Mouse (Mus musculus) testis, adult 2 months (tissue): ENCODE data around the gene Usp12. TPM values are rescaled to one million over a fixed set of nuclear protein-coding genes. Genes with fewer than 3 reads are reported as not detected.

Experiments used
- H3K27ac ChIP-seq: fragments of 200-500 bp; 2 replicates; pipeline ENCODE4 v1.5.1; 2012; ENCODE audit warnings: low read depth, low read length; ENCODE audit not compliant: control insufficient read depth, insufficient read depth
- H3K27me3 ChIP-seq: fragments of 200-500 bp; 2 replicates; pipeline ENCODE4 v1.6.1; 2012; ENCODE audit warnings: mild to moderate bottlenecking, low read length, moderate library complexity; ENCODE audit not compliant: control insufficient read depth, insufficient read depth
- H3K36me3 ChIP-seq: fragments of 200-500 bp; 2 replicates; pipeline ENCODE4 v1.6.1; 2012; ENCODE audit warnings: mild to moderate bottlenecking, low read length; ENCODE audit not compliant: control insufficient read depth, insufficient read depth
- H3K4me1 ChIP-seq: fragments of 200-500 bp; 2 replicates; pipeline ENCODE4 v1.6.1; 2012; ENCODE audit warnings: low read length; ENCODE audit not compliant: control insufficient read depth, insufficient read depth
- H3K4me3 ChIP-seq: fragments of 200-500 bp; 2 replicates; pipeline ENCODE4 v1.5.1; 2012; ENCODE audit warnings: low read depth, mild to moderate bottlenecking, low read length, moderate library complexity, mixed read lengths; ENCODE audit not compliant: control insufficient read depth
- CTCF ChIP-seq: fragments of 200-500 bp; IDR thresholded peaks from 2 replicates; pipeline ENCODE4 v1.5.1; 2012; ENCODE audit warnings: low read depth, mild to moderate bottlenecking, inconsistent platforms, low read length, moderate library complexity; ENCODE audit not compliant: control insufficient read depth, insufficient read depth, insufficient replicate concordance
- POLR2A ChIP-seq: fragments of 200-500 bp; IDR thresholded peaks from 2 replicates; pipeline ENCODE4 v1.6.1; 2012; ENCODE audit warnings: low read depth, mild to moderate bottlenecking, inconsistent platforms, low read length, moderate library complexity; ENCODE audit not compliant: control insufficient read depth
- polyA plus RNA-seq: library from polyadenylated mRNA; depleted of rRNA; stranded (reverse); fragments of >200 nt; gene quantifications from 2 replicates; pipeline ENCODE4 v1.2.3, GENCODE M21; 2012

Gene Usp12
- polyA plus RNA-seq, 1 experiment: 27.7 TPM

DNA sequence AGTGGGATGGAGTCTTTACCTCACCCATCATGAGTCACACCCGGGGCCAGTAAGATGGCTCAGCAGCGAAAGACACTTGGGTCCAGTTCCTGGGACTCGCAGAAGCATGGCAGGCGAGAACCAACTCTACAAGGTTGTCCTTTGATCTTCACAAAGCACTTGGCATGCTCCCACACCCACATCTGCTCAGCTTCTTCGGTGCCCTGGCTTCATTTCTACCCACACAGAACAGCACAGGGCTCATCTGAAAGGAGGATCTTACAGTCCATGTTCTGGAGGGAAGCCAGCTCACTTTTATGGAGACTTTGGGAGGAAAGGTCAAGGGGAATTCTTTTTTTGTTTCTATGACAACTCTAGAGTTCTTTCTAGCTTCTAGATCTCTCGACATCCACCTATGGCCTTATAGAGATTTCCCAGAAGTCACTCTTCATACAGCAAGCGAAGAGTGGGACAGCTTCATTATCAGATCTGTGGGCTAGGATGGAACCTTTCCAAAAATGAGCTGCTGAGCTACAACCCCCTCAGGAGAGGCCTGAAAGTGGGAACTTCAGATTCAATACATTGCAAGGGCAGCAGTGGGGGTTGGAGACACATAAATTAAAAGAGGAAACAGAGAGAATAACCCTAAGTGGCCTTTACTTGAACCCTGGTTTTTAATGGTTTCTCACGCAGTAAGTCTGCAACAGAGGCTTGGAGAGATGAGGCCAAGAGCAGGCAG lies 24.3 kb upstream of the Usp12 start:
- Histone ChIP-seq H3K27me3 (no peaks in the 10 kb centered on the region), H3K27ac (no peak overlapping the region), H3K4me1 (no peaks in the 10 kb centered on the region; the same call in 1 of the 2 replicates), H3K36me3 (no peaks in the 10 kb centered on the region), H3K4me3 (peak overlapping the region; percentile 68)
- TF ChIP-seq POLR2A (no peak), CTCF (no peak)

DNA sequence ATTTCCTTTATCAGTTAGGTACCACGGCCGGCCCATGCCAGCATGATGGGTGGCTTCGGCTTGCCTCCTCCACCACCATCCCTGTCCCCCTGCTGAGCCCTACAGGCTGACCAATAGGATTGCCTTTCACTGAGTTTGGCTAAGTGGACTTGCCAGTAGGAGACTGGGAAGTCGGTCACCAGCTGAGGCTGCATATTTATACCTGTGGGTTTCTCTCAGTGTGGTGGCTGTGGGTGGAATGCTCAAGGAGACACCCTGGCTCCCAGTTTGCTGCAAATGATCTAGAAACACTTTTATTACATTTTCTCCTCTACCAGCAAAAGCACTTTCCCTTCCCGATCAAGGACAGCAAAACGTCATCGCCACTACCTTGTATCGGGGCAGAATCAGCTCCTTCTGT lies 22.8 kb upstream of the Usp12 start:
- no peak overlapping the region for H3K27ac ChIP-seq
- TF ChIP-seq POLR2A (no peak), CTCF (no peak)
- H3K4me1 ChIP-seq: no peaks in the 10 kb centered on the region
- H3K4me3 ChIP-seq: peak overlapping the region; percentile 46
- no peaks in the 10 kb centered on the region for H3K36me3 ChIP-seq
- H3K27me3 ChIP-seq: no peaks in the 10 kb centered on the region

GRCm38 (mm10) chr5:146815394-146815793 lies 20.6 kb upstream of the Usp12 start:
- no peak for TF ChIP-seq CTCF
- TF ChIP-seq POLR2A: no peak
- Histone ChIP-seq H3K27ac (no peak overlapping the region), H3K27me3 (no peaks in the 10 kb centered on the region), H3K4me3 (no peak overlapping the region), H3K36me3 (no peaks in the 10 kb centered on the region), H3K4me1 (no peaks in the 10 kb centered on the region)

GRCm38 (mm10) chr5:146813421-146813820 lies 18.6 kb upstream of the Usp12 start:
- TF ChIP-seq POLR2A: no peak
- TF ChIP-seq CTCF: no peak
- Histone ChIP-seq H3K36me3 (no peaks in the 10 kb centered on the region), H3K27ac (no peak overlapping the region), H3K27me3 (no peaks in the 10 kb centered on the region), H3K4me3 (no peak overlapping the region), H3K4me1 (peaks cover 2% of the 10 kb centered on the region)

DNA sequence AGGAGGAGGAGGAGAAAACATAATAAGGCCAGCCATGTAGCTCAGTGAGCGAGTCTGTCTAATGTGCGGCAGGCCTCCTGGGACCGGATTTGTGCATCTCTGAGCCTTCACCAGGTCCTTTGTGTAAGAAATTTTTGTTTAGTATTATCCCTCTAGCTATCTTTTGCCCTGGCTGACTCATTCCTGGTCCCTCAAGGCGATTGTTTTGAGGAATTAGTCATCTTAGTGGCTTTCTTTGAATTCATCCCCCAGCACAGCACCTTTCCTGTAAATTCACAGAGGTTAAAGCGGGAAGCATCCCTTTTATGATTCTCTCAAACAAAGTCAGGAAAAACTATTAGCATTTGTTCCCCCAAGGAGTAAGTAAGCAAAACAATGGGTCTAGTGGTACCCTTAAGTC lies 18.1 kb upstream of the Usp12 start:
- Histone ChIP-seq H3K4me3 (no peak overlapping the region), H3K27me3 (no peaks in the 10 kb centered on the region), H3K36me3 (no peaks in the 10 kb centered on the region), H3K4me1 (peaks cover 5% of the 10 kb centered on the region), H3K27ac (no peak overlapping the region)
- TF ChIP-seq POLR2A (no peak), CTCF (no peak)

DNA sequence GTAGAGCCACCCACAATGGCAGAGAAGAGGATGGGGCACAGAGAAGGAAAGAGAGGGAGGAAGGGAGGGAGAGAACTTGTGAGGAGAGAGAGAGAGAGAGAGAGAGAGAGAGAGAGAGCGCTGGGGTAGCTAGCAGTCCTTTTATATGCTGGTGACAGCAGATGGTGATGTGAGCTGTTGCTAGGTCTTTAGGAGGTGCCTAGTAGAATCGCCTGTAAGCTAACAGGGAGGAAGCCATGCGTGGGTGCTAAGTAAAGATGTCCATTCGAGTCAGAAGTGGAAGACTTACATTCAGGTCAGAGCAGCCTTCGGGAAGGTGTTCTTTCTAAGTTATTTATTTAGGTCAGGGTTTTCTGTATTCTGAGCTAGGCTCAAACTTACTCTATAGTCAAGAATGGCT lies 15.1 kb upstream of the Usp12 start:
- no peak overlapping the region for H3K4me3 ChIP-seq
- H3K4me1 ChIP-seq: peaks cover 5% of the 10 kb centered on the region
- TF ChIP-seq POLR2A (no peak), CTCF (no peak)
- H3K36me3 ChIP-seq: no peaks in the 10 kb centered on the region
- H3K27ac ChIP-seq: no peak overlapping the region
- H3K27me3 ChIP-seq: no peaks in the 10 kb centered on the region

GRCm38 (mm10) chr5:146806004-146806430 lies 11.2 kb upstream of the Usp12 start:
- Histone ChIP-seq H3K4me3 (no peak overlapping the region), H3K27me3 (no peaks in the 10 kb centered on the region), H3K4me1 (peaks cover 5% of the 10 kb centered on the region), H3K27ac (no peak overlapping the region), H3K36me3 (no peaks in the 10 kb centered on the region)
- TF ChIP-seq CTCF (no peak), POLR2A (no peak)
